Mouse (Mus musculus) lung, postnatal 0 days (tissue): ENCODE measurements around the gene Klhl25. TPM values are rescaled to one million over a fixed set of nuclear protein-coding genes. Genes with fewer than 3 reads are reported as not detected.

Experiments used
- ATAC-seq: fragments of 200-750 bp; cut with Nextera tagmentation; 2 replicates; pipeline ENCODE4 v1.8.0; 2017; ENCODE audit warnings: moderate library complexity
- DNase-seq: peaks from one replicate; pipeline ENCODE4 v3.0.0-alpha.2; 2016; ENCODE audit warnings: low spot score
- H3K27ac ChIP-seq: fragments of 300-500 bp; sonication (generic); 2 replicates; pipeline ENCODE4 v1.5.1; 2014; ENCODE audit warnings: antibody characterized with exemption, mild to moderate bottlenecking, low read length, mixed read lengths
- H3K27me3 ChIP-seq: fragments of 300-500 bp; sonication (generic); replicated peaks from 2 replicates; pipeline ENCODE4 v1.6.1; 2014; ENCODE audit warnings: low read length, mixed read lengths; ENCODE audit not compliant: insufficient read depth
- H3K36me3 ChIP-seq: fragments of 300-500 bp; sonication (generic); 2 replicates; pipeline ENCODE4 v1.6.1; 2014; ENCODE audit warnings: low read length, mixed read lengths; ENCODE audit not compliant: insufficient read depth
- H3K4me1 ChIP-seq: fragments of 300-500 bp; sonication (generic); 2 replicates; pipeline ENCODE4 v1.6.1; 2014; ENCODE audit warnings: antibody characterized with exemption, low read depth, low read length, mixed read lengths; ENCODE audit not compliant: insufficient read depth
- H3K4me2 ChIP-seq: fragments of 300-500 bp; sonication (generic); replicated peaks from 2 replicates; pipeline ENCODE4 v1.6.1; 2014; ENCODE audit warnings: low read depth, mild to moderate bottlenecking, low read length, moderate library complexity, mixed read lengths
- H3K4me3 ChIP-seq: fragments of 300-500 bp; sonication (generic); 2 replicates; pipeline ENCODE4 v1.5.1; 2014; ENCODE audit warnings: low read depth, low read length
- H3K9ac ChIP-seq: fragments of 300-500 bp; sonication (generic); replicated peaks from 2 replicates; pipeline ENCODE4 v1.6.1; 2014; ENCODE audit warnings: low read depth, mild to moderate bottlenecking
- H3K9me3 ChIP-seq: fragments of 300-500 bp; sonication (generic); 2 replicates; pipeline ENCODE4 v1.6.1; 2016; ENCODE audit warnings: low read length, mixed read lengths
- CTCF ChIP-seq: IDR thresholded peaks from 2 replicates; pipeline ENCODE4 v1.5.1; 2016; ENCODE audit warnings: antibody characterized with exemption, mild to moderate bottlenecking
- EP300 ChIP-seq: IDR thresholded peaks from 2 replicates; pipeline ENCODE4 v1.6.1; 2016; ENCODE audit warnings: antibody characterized with exemption, mild to moderate bottlenecking, control low read depth
- WGBS: fragments of 180-500 bp; shearing (Covaris S2); extraction: QIAGEN DNeasy Blood & Tissue Kit; methylation state at CpG from one replicate; pipeline ENCODE4 v1.1.7; 2014; 5-methylcytosine and 5-hydroxymethylcytosine counted together
- polyA plus RNA-seq: library from polyadenylated mRNA; unstranded; fragments of >200 nt; fragmentation: Nextera tagmentation; extraction: Ambion mirVana; gene quantifications from 2 replicates; pipeline ENCODE4 v1.2.1, GENCODE M21; 2015

The Klhl25 gene
- polyA plus RNA-seq: 13.9 and 17.7 TPM in 2 replicates

DNA sequence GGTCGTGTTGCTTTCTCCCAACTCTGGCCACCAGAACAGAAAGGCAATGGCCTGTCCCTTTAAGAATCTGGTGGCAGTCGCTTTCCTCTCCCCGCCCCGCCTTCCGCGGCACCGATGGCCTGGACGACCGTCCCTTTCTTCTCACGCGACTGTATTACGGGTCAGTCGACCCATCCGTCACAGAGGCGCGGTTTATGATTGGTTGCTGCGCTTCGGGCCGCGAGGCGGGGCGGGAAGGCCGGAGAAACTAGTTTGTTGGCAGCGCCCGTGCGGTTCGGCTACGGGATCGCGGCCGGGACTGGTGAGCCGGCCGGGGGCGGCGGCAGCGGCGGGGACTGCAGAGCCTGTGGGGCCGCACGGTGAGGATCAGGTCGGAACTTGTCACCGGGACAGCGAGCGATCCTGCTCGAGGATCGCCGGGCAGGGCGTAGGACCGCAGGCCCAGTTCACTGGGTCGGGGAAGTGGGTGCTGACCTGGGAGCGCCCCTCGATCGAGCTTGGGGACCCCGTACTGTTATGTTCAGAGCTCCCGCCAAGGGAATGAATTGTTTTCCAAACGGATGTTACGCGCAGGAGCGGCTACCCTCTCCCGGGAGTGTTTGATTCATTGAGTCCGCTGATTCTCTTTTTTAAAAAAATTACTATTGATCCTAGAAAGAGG is at the start of gene Klhl25:
Gene Klhl25 (plus strand): TSS at position 196 of the 661 bp plus-strand sequence.
- Histone ChIP-seq H3K27ac (peak within 1 kb of the TSS; percentile 84), H3K36me3 (no peaks in the 10 kb centered on the region), H3K4me2 (peak within 1 kb of the TSS; percentile 94), H3K9ac (peak within 1 kb of the TSS; percentile 81), H3K9me3 (no peaks in the 10 kb centered on the region), H3K4me3 (peak within 1 kb of the TSS; percentile 82), H3K27me3 (no peaks in the 10 kb centered on the region), H3K4me1 (peaks cover 17% of the 10 kb centered on the region; the same call in 1 of the 2 replicates)
- ATAC-seq (peak; percentile 99), DNase-seq (peak; percentile 99)
- WGBS: under 1% methylated on average over 58 of the region's 60 CpGs
- TF ChIP-seq EP300 (no peak), CTCF (no peak)

DNA sequence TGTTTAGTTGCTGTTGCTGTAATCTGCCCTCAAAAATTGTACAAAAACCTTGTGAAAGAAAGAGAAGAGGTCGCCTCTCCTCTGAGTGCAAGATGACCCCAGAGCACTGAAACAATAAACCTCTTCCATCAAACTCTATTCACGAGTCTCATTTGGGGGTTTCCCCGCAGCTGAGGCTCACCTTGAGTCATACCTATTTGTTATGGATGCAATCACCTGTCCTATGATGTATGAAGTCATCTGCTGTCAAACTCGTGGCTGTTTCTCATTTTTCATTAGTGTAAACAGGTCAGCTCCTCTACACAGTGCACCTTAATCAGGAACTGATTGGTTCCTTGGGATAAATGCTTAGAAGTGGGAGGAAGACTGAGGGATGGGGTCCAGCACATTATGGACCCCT is 47.6 kb upstream of the Klhl25 start:
- Histone ChIP-seq H3K36me3 (no peaks in the 10 kb centered on the region), H3K27me3 (no peaks in the 10 kb centered on the region), H3K9me3 (no peaks in the 10 kb centered on the region), H3K4me3 (no peak overlapping the region), H3K4me2 (no peak overlapping the region), H3K27ac (no peak overlapping the region), H3K9ac (no peak overlapping the region), H3K4me1 (no peaks in the 10 kb centered on the region)
- 47% methylated on average over 4 of the region's 4 CpGs for WGBS
- DNase-seq: no peak
- ATAC-seq: no peak
- no peak for TF ChIP-seq EP300
- no peak for TF ChIP-seq CTCF

DNA sequence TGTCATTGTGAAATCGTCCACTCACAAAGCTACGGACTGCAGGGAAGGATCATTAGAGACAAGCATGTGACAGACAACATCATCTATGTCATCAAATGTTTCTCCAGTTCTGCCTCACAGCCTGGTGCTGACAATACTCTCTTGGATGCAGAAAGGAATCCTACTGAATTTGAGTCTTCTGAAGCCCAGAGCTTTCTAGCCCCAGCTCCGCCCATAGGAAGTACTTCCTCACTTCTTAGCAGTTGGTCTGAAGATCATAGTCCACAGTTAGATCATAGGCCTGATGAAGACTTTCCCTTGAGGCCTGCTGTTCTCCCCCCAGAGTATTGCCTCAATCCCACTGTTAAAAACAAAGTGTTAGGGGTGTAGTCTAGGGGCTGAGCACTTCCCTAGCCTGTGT is 47.1 kb upstream of the Klhl25 start:
- TF ChIP-seq CTCF (no peak), EP300 (no peak)
- no peaks in the 10 kb centered on the region for H3K4me1 ChIP-seq
- H3K27ac ChIP-seq: no peak overlapping the region
- no peaks in the 10 kb centered on the region for H3K9me3 ChIP-seq
- no peaks in the 10 kb centered on the region for H3K27me3 ChIP-seq
- ATAC-seq: no peak
- no peak overlapping the region for H3K4me3 ChIP-seq
- H3K9ac ChIP-seq: no peak overlapping the region
- no peak overlapping the region for H3K4me2 ChIP-seq
- DNase-seq: no peak
- WGBS: 86% methylated on average over 3 of the region's 3 CpGs
- H3K36me3 ChIP-seq: no peaks in the 10 kb centered on the region

DNA sequence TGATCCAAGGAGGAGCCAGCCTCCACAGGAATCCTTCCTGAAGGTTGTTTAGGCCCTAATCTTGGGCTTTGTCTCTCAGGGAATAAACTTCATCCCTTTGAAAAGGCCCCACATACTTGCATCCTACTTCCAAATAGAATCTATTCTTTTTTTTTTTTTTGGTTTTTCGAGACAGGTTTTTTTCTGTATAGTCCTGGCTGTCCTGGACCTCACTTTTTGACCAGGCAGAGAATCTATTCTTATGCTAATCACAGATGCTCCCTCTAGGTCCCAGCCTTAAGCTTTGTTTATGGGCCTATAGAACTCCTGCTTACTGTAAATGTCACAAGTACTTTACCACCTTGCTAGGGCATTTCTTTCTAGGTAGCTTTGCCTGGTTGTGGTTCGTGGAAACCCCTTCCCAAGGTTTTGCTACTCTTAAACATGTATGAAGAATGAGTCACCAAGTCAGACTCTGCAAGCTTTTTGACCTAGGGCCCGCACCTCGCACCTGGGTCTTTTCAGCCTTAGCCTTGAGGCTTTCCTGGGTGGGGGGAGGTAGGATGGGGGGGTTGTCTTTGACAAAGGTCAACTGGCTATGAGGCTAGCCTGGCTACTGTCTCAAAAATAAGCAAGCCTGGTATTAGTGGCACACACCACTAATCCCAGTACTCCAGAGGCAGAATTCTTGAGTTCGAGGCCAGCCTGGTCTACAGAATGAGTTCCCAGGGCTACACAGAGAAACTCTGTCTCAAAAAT is 46.3 kb upstream of the Klhl25 start:
- Histone ChIP-seq H3K4me3 (no peak overlapping the region), H3K27ac (no peak overlapping the region), H3K36me3 (no peaks in the 10 kb centered on the region), H3K9me3 (no peaks in the 10 kb centered on the region), H3K4me1 (no peaks in the 10 kb centered on the region; the same call in 1 of the 2 replicates), H3K27me3 (no peaks in the 10 kb centered on the region), H3K9ac (no peak overlapping the region), H3K4me2 (no peak overlapping the region)
- 88% methylated on average over 5 of the region's 5 CpGs for WGBS
- ATAC-seq: no peak
- TF ChIP-seq EP300 (no peak), CTCF (no peak)
- no peak for DNase-seq

DNA sequence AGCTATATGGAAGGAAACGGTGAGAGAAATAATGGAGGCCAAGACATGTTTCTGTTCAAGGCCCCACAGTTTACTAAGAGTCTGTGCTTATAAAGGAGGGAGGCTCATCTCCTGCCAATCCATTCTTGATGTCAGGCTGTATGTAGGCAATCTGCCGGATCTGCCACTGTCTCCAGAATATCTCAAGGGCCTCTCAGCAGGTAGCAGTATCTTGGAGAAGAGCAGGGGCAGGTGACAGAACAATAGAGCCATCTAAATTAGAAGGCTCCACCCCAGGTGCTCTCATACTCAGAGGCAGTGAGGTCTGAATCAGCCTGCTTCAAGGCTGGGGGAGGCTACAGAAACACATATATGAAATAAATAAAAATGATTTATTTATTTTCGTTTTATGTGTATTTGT is 45.2 kb upstream of the Klhl25 start:
- TF ChIP-seq CTCF (no peak), EP300 (no peak)
- Histone ChIP-seq H3K4me2 (no peak overlapping the region), H3K4me1 (no peaks in the 10 kb centered on the region; the same call in 1 of the 2 replicates), H3K36me3 (no peaks in the 10 kb centered on the region), H3K4me3 (no peak overlapping the region), H3K27ac (no peak overlapping the region), H3K27me3 (no peaks in the 10 kb centered on the region), H3K9ac (no peak overlapping the region), H3K9me3 (no peaks in the 10 kb centered on the region)
- ATAC-seq (no peak), DNase-seq (no peak)
- 68% methylated on average over 3 of the region's 3 CpGs for WGBS

DNA sequence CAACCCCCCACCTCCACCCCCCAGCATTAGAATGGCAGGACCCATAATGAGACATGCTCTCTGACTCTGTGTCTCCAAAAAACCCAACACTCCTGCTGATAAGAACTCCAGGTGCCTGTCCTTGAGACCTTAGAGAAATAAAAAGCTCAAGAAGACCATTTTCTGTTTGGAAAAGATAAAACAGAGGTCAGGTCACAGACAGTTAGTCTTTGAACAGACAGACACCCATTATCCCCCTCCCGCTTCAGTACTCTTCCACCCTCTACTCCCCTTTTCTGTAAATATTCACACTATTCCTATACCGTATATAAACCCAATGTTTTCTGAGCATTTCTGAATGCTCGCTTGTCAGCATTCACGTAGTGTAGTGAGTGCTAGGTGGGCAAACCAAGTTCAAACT is 41.9 kb upstream of the Klhl25 start:
- DNase-seq (no peak), ATAC-seq (no peak)
- no peak overlapping the region for H3K4me2 ChIP-seq
- H3K9ac ChIP-seq: no peak overlapping the region
- no peak for TF ChIP-seq EP300
- TF ChIP-seq CTCF: no peak
- WGBS: 54% methylated on average over 4 of the region's 4 CpGs
- no peak overlapping the region for H3K27ac ChIP-seq
- H3K9me3 ChIP-seq: no peaks in the 10 kb centered on the region
- no peaks in the 10 kb centered on the region for H3K27me3 ChIP-seq
- no peak overlapping the region for H3K4me3 ChIP-seq
- no peaks in the 10 kb centered on the region for H3K36me3 ChIP-seq
- no peaks in the 10 kb centered on the region; the same call in 1 of the 2 replicates for H3K4me1 ChIP-seq
